Mouse (Mus musculus): ENCODE data around the gene Inpp5k.

GRCm38 (mm10) chr11:75622588-75623329 is 8.0 kb upstream of the Inpp5k start:
- no peak for TF ChIP-seq CTCF (IDR thresholded peaks at IDR 0.05; ENCODE audit: borderline replicate concordance, insufficient read depth, low read length)
- no peak for TF ChIP-seq POLR2A (IDR thresholded peaks at IDR 0.05; ENCODE audit: low read depth, low read length)
